Mouse (Mus musculus) myocyte (in vitro differentiated cells): ENCODE data around the gene Tmem192. TPM values are rescaled to one million over a fixed set of nuclear protein-coding genes. Genes with fewer than 3 reads are reported as not detected.

Experiments
- polyA plus RNA-seq: library from polyadenylated mRNA; unstranded; fragments of >200 nt; fragmentation: generic; extraction: Trizol; gene quantifications from one replicate; pipeline ENCODE4 v1.2.1, GENCODE M21; 2012; ENCODE audit warnings: missing spikeins

Gene Tmem192
- polyA plus RNA-seq, 1 experiment: 38.5 TPM

Other genes with a start within 250 kb of the Tmem192 start
- 65.0 TPM for gene Msmo1, start 213.4 kb upstream of the Tmem192 start, polyA plus RNA-seq
- gene Klhl2, start 97.2 kb upstream of the Tmem192 start, polyA plus RNA-seq: 6.7 TPM
- not detected for gene Trim75, start 40.6 kb downstream of the Tmem192 start, polyA plus RNA-seq
- not detected for gene Trim61, start 71.3 kb downstream of the Tmem192 start, polyA plus RNA-seq
- gene Trim60, start 71.4 kb downstream of the Tmem192 start, polyA plus RNA-seq: not detected
- gene Apela, start 90.2 kb downstream of the Tmem192 start, polyA plus RNA-seq: not detected
- not detected for gene Gm10663, start 127.8 kb downstream of the Tmem192 start, polyA plus RNA-seq
- gene BC030870, start 182.4 kb downstream of the Tmem192 start, polyA plus RNA-seq: not detected